Mouse (Mus musculus) heart, embryonic 15.5 days (tissue): ENCODE results near the gene Tnfsf9. TPM values are rescaled to one million over a fixed set of nuclear protein-coding genes. Genes with fewer than 3 reads are reported as not detected.
A peak's percentile ranks its signal among the peaks of the same experiment; 100 is the strongest.

Source experiments
- ATAC-seq: fragments of 200-750 bp; cut with Nextera tagmentation; replicated peaks from 2 replicates; pipeline ENCODE4 v1.8.0; 2017; ENCODE audit warnings: low read depth, moderate TSS enrichment; ENCODE audit not compliant: insufficient number of reproducible peaks, insufficient read depth, low FRiP score
- H3K27ac ChIP-seq: fragments of 300-500 bp; sonication (generic); 2 replicates; pipeline ENCODE4 v1.5.1; 2015; ENCODE audit warnings: mild to moderate bottlenecking, inconsistent platforms
- H3K27me3 ChIP-seq: fragments of 300-500 bp; sonication (generic); 2 replicates; pipeline ENCODE4 v1.6.1; 2015; ENCODE audit warnings: inconsistent platforms
- H3K36me3 ChIP-seq: fragments of 300-500 bp; sonication (generic); 2 replicates; pipeline ENCODE4 v1.6.1; 2015; ENCODE audit warnings: mild to moderate bottlenecking, inconsistent platforms
- H3K4me1 ChIP-seq: fragments of 300-500 bp; sonication (generic); replicated peaks from 2 replicates; pipeline ENCODE4 v1.6.1; 2015; ENCODE audit warnings: inconsistent platforms
- H3K4me2 ChIP-seq: fragments of 300-500 bp; sonication (generic); 2 replicates; pipeline ENCODE4 v1.6.1; 2015; ENCODE audit warnings: inconsistent platforms, mild to moderate bottlenecking, moderate library complexity
- H3K4me3 ChIP-seq: fragments of 300-500 bp; sonication (generic); 2 replicates; pipeline ENCODE4 v1.5.1; 2015; ENCODE audit warnings: mild to moderate bottlenecking, inconsistent platforms
- H3K9ac ChIP-seq: fragments of 300-500 bp; sonication (generic); 2 replicates; pipeline ENCODE4 v1.6.1; 2015; ENCODE audit warnings: mild to moderate bottlenecking, inconsistent platforms
- H3K9me3 ChIP-seq: fragments of 300-500 bp; sonication (generic); replicated peaks from 2 replicates; pipeline ENCODE4 v1.6.1; 2016; ENCODE audit warnings: inconsistent platforms
- WGBS: fragments of 180-500 bp; shearing (Covaris S2); methylation state at CpG from one replicate; pipeline ENCODE4 v1.1.7; 2015; ENCODE audit warnings: mixed read lengths; 5-methylcytosine and 5-hydroxymethylcytosine counted together
- polyA plus RNA-seq: library from polyadenylated mRNA; unstranded; fragments of >200 nt; fragmentation: Nextera tagmentation; extraction: Ambion mirVana; gene quantifications from 2 replicates; pipeline ENCODE4 v1.2.1, GENCODE M21; 2015

The Tnfsf9 gene
- polyA plus RNA-seq, 1 experiment from 2014 or later, result 3.0 TPM

DNA sequence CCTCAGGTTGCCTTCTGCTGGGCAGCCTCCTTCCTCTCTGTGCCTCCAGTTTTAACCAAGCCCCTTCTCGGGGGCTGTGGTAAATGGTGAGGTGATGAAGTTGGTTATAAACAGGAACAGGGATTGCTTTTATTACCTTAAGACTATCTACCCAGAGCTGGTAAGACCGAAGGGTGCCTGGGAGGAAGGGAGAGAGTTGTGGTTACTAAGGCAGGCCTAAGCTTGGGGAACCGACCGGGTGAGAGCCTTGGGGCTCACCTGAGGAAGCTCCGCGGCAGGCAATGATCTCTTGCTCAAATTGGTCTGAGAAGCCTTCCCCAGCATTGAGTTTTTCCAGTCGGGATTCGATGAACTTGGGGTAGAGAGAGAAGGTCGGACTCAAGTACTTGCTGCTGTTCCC is 34.9 kb upstream of the Tnfsf9 start:
- no peak overlapping the region for H3K4me3 ChIP-seq
- 15% methylated on average over 9 of the region's 9 CpGs for WGBS
- H3K27ac ChIP-seq, result no peak overlapping the region
- H3K27me3 ChIP-seq, result peaks cover 36% of the 10 kb centered on the region
- ATAC-seq, result no peak
- H3K9me3 ChIP-seq, result no peaks in the 10 kb centered on the region
- no peaks in the 10 kb centered on the region for H3K36me3 ChIP-seq
- H3K9ac ChIP-seq, result no peak overlapping the region
- H3K4me2 ChIP-seq, result no peak overlapping the region
- H3K4me1 ChIP-seq, result no peaks in the 10 kb centered on the region; the same call in 1 of the 2 replicates

DNA sequence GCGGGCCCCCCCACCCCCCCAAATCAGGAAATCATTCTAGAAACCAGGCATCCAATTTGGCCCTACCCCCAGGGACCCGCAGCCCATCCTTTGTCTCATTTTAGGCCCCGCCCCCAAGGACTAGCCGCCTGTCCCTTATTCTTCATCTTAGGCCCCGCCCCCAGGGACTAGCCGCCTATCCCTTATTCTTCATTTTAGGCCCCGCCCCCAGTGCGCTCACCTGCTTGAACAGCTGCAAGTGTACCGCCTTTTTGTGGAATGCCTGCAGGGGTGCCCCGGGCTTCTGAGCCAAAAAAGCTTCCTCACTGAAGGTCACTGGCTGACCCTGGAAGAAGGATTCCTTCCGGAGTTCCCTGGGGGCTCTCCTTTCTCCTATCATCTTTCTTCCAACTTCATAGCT is 34.4 kb upstream of the Tnfsf9 start:
- H3K9me3 ChIP-seq, result no peaks in the 10 kb centered on the region
- no peaks in the 10 kb centered on the region; the same call in 1 of the 2 replicates for H3K4me1 ChIP-seq
- no peak overlapping the region for H3K4me3 ChIP-seq
- H3K4me2 ChIP-seq, result no peak overlapping the region
- WGBS, result 5% methylated on average over 11 of the region's 11 CpGs
- peaks cover 32% of the 10 kb centered on the region for H3K27me3 ChIP-seq
- no peak overlapping the region for H3K9ac ChIP-seq
- no peak for ATAC-seq
- no peaks in the 10 kb centered on the region for H3K36me3 ChIP-seq
- no peak overlapping the region for H3K27ac ChIP-seq

DNA sequence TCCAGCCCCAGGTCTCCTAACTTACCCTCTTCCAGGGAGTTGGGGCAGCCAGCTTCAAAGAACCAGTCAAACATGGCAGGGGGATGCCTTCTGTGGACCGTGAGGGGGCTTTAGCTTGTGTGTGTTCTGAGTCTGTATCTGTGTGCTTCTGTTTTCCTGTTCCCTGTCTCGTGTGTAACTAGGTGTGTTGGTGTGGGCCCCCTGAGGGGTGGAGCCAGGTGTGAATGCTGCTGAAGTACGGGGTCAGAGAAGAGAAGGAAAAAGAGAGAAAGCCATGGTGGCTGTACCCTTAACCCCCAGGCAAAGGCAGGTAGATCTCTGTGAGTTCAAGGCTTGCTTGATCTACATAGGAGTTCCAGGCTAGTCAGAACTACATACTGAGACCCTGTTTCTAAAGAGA is 28.2 kb upstream of the Tnfsf9 start:
- Histone ChIP-seq H3K9ac (no peak overlapping the region), H3K9me3 (no peaks in the 10 kb centered on the region), H3K27ac (no peak overlapping the region), H3K4me1 (no peaks in the 10 kb centered on the region), H3K4me2 (no peak overlapping the region), H3K4me3 (no peak overlapping the region), H3K27me3 (0 out of 2 replicates have a peak, but pooled peaks cover 3% of the 10 kb centered on the region), H3K36me3 (no peaks in the 10 kb centered on the region)
- no peak for ATAC-seq
- 54% methylated on average over 3 of the region's 3 CpGs for WGBS

DNA sequence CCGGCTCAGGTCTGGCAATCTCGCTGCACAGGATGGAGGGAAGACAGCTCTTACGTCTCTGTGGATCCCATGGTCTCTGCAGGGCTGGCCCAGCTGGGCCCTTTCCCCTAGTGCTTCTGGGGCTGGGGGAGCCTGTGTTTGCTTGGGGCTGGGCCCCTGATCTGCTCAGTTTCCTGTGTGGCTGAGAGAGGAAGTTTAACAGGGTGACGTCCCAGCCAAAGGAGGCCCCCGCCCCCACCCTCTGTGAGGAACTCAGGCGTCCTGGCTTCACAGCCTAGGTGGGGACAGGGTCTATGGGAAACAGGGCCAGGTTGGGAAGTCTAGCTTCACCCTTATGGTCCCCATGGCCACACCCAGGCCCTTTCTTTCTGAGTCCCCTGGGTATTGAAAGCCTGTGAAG is 26.8 kb upstream of the Tnfsf9 start, which contains the start of gene Dennd1c:
Dennd1c (minus strand) TSS at position 179 of the 400 bp plus-strand sequence.
- H3K27ac ChIP-seq, result no peak within 1 kb of the TSS
- WGBS, result 30% methylated on average over 6 of the region's 6 CpGs
- peak within 1 kb of the TSS; percentile 7; the same call in 1 of the 2 replicates for H3K4me2 ChIP-seq
- H3K9ac ChIP-seq, result no peak within 1 kb of the TSS
- H3K4me3 ChIP-seq, result no peak within 1 kb of the TSS
- ATAC-seq, result no peak
- H3K27me3 ChIP-seq, result 0 out of 2 replicates have a peak, but pooled peaks cover 3% of the 10 kb centered on the region
- H3K4me1 ChIP-seq, result no peaks in the 10 kb centered on the region
- no peaks in the 10 kb centered on the region for H3K9me3 ChIP-seq
- no peaks in the 10 kb centered on the region for H3K36me3 ChIP-seq

DNA sequence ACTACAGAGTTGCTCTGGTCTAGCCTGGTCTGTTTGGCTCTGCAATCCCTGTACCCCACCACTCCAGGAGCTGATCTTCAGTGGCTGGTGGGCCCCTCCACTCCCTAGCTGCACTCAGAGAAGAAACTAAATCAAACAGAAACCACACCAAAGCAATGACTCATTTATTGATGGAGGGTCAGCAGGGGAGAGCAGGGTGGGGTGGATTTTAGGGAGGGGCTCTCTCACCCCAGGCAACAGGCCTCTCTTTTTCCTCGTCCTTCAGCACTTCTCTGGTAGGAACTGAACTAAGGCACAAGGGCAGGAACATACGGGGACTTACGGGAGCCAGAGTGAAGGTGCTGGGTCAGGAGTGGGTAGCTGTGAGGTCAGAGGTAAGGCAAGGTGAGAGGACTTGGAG is 25.2 kb upstream of the Tnfsf9 start:
- 0 out of 2 replicates have a peak, but pooled peaks cover 3% of the 10 kb centered on the region for H3K27me3 ChIP-seq
- no peak overlapping the region for H3K9ac ChIP-seq
- H3K4me1 ChIP-seq, result no peaks in the 10 kb centered on the region
- H3K27ac ChIP-seq, result no peak overlapping the region
- H3K9me3 ChIP-seq, result no peaks in the 10 kb centered on the region
- 70% methylated on average over 3 of the region's 3 CpGs for WGBS
- no peak for ATAC-seq
- H3K36me3 ChIP-seq, result no peaks in the 10 kb centered on the region
- H3K4me3 ChIP-seq, result no peak overlapping the region
- H3K4me2 ChIP-seq, result no peak overlapping the region

DNA sequence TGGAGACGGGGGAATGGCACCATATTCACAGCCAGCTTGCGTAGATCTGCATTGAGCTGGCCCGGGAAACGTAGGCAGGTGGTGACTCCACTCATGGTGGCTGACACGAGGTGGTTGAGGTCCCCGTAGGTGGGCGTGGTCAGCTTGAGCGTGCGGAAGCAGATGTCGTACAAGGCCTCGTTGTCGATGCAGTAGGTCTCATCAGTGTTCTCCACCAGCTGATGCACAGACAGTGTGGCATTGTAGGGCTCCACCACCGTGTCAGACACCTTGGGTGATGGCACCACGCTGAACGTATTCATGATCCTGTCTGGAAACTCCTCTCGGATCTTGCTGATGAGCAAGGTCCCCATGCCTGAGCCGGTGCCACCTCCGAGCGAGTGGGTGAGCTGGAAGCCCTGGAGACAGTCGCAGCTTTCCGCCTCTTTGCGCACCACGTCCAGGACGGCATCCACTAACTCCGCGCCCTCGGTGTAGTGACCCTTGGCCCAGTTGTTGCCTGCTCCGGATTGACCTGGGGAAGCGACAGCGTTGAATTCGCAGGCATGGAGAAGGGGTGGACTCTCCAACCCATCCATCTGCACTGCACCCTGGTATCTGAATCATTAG is 23.8 kb upstream of the Tnfsf9 start:
- Histone ChIP-seq H3K9ac (no peak overlapping the region), H3K27ac (no peak overlapping the region), H3K4me3 (no peak overlapping the region), H3K36me3 (no peaks in the 10 kb centered on the region), H3K4me2 (no peak overlapping the region), H3K4me1 (no peaks in the 10 kb centered on the region), H3K27me3 (0 out of 2 replicates have a peak, but pooled peaks cover 3% of the 10 kb centered on the region), H3K9me3 (no peaks in the 10 kb centered on the region)
- ATAC-seq, result no peak
- WGBS, result 87% methylated on average over 31 of the region's 31 CpGs

DNA sequence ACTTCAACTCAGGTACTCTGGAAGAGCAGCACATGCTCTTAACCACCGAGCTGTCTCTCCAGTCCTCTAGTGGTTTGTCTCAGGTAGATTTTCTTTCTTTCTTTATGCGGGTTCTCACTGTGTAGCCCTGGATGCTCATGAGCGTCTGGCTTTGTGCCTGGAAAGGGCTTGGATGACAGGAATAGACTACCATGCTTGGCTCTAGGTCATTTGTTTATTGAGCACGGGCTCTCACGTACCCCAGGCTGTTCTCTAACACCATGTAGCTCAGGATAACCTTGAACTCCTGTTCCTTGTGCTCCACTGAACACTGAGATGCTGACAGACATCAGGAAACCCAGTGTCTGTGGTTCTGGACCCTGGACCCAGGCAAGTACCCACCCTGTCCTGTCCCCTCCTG is 22.6 kb upstream of the Tnfsf9 start:
- H3K9ac ChIP-seq, result no peak overlapping the region
- ATAC-seq, result no peak
- no peak overlapping the region for H3K4me2 ChIP-seq
- no peak overlapping the region for H3K4me3 ChIP-seq
- H3K27me3 ChIP-seq, result peaks cover 9% of the 10 kb centered on the region
- no peak overlapping the region for H3K27ac ChIP-seq
- peaks cover 8% of the 10 kb centered on the region for H3K4me1 ChIP-seq
- WGBS, result 71% methylated on average over 5 of the region's 5 CpGs
- H3K9me3 ChIP-seq, result no peaks in the 10 kb centered on the region
- no peaks in the 10 kb centered on the region for H3K36me3 ChIP-seq

DNA sequence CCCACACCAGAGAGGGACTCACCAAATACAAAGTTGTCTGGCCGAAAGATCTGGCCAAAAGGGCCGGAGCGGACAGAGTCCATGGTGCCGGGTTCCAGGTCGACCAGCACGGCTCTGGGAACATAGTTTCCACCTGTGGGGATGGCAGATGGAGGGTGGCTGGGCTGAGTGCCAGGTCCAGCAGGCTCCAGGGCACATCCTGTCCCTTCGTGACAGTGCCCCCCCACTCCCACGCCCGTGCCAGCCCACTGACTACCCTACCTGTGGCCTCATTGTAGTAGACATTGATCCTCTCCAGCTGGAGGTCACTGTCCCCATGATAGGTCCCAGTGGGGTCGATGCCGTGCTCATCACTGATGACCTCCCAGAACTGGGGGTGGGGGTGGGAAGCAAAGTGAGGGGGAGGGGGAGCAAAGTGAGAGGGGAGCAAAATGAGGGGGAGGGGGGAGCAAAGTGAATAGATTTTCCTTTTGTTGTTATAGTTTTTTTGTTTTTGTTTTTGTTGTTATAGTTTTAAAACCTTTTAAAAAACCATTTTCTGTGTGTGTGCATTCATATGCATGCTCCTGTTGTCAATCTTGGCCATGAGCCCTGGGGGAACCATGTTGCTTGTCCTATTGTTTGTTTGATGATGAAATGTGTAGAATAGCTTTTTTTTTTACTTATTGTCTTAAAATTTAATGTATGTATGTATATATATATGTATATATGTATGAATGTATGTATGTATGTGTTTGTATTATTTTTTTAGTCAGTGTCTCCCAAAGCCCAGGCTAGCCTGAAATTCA is 19.0 kb upstream of the Tnfsf9 start:
- ATAC-seq, result no peak
- Histone ChIP-seq H3K9ac (no peak overlapping the region), H3K4me1 (peaks cover 8% of the 10 kb centered on the region), H3K27me3 (peaks cover 29% of the 10 kb centered on the region), H3K4me2 (no peak overlapping the region), H3K4me3 (no peak overlapping the region), H3K36me3 (no peaks in the 10 kb centered on the region), H3K27ac (no peak overlapping the region), H3K9me3 (no peaks in the 10 kb centered on the region)
- 82% methylated on average over 11 of the region's 11 CpGs for WGBS

DNA sequence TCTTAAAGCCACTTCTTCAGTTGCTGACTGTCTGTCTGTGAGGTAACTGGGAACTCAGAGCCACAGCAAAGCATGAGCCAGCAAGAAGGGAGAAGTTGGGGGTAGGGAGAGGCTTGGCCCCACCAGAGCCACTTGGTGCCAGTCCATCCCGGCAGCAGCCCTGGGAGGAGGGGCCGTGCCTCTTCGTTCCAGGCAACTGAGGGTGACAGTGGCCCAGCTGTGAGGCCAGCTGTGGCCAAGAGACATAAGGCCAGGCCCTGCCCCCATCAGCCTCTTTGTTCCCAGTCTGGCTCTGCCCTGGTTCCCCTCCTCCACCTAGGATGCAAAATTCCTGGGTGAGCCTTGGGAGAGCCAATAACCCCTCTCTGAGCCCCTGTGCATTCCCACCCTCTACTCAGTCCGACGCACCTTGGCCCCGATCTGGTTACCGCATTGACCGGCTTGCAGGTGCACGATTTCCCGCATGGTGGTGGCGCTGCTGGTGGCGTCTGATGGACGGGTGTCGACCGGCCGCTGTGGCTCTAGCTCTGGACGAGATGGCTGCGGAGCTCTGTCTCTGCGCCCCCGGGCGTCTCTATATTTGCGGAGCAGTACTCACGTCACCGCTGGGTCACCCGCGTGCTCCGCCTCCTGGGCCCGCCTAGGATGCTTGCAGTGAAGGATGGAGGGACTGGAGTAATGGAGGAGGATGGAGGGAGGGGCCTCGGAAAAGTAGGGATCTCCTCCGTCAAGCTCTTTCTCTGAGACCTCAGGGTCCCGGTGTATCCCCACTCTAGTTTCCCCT is 17.9 kb upstream of the Tnfsf9 start, which contains the start of gene Tubb4a:
Tubb4a (minus strand) TSS at position 734 of the 784 bp plus-strand sequence.
- H3K27me3 ChIP-seq, result peaks cover 29% of the 10 kb centered on the region
- 2% methylated on average over 31 of the region's 31 CpGs for WGBS
- no peaks in the 10 kb centered on the region for H3K36me3 ChIP-seq
- peak within 1 kb of the TSS; percentile 42 for H3K4me3 ChIP-seq
- peak within 1 kb of the TSS; percentile 32; the same call in 1 of the 2 replicates for H3K9ac ChIP-seq
- peak; percentile 58; the same call in 1 of the 2 replicates for ATAC-seq
- no peak within 1 kb of the TSS for H3K27ac ChIP-seq
- peaks cover 8% of the 10 kb centered on the region for H3K4me1 ChIP-seq
- H3K9me3 ChIP-seq, result no peaks in the 10 kb centered on the region
- H3K4me2 ChIP-seq, result peak within 1 kb of the TSS; percentile 63

DNA sequence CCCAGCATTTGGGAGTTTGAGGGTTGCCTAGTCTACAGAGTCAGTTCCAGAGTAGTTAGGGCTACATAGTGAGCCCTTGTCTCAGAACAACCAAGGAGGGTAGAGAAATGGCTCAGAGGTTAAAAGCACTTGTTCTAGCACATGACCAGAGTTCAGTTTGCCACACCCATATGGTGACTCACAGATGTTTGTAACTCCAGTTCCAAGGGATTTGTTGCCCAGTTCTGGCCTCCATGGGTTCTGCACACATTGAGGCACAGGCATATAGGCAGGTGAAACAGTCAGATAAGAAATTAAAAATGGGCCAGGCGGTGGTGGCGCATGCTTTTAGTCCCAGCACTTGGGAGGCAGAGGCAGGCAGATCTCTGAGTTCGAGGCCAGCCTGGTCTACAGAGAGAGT is 10.9 kb upstream of the Tnfsf9 start:
- Histone ChIP-seq H3K9me3 (no peaks in the 10 kb centered on the region), H3K27me3 (peaks cover 18% of the 10 kb centered on the region), H3K27ac (no peak overlapping the region), H3K9ac (no peak overlapping the region), H3K36me3 (no peaks in the 10 kb centered on the region), H3K4me1 (peaks cover 7% of the 10 kb centered on the region), H3K4me2 (no peak overlapping the region), H3K4me3 (no peak overlapping the region)
- no peak for ATAC-seq
- 90% methylated on average over 3 of the region's 3 CpGs for WGBS
